Mouse (Mus musculus) CH12.LX (cell line): ENCODE measurements at regions not wholly inside any gene's neighbourhood (a gene's known extent, or its start where the extent isn't known, plus 50 kb on each side); places are given as distances from the start of the nearest gene placed in this dataset.

Experiments
- DNase-seq: peaks from one replicate; pipeline ENCODE4 v3.0.0-alpha.2; 2013; ENCODE audit errors: extremely low read depth
- H3K27ac ChIP-seq: 2 replicates; pipeline ENCODE4 v1.5.1; 2012; ENCODE audit warnings: low read depth, mild to moderate bottlenecking, control low read depth, moderate library complexity; ENCODE audit not compliant: insufficient read depth
- H3K27me3 ChIP-seq: replicated peaks from 2 replicates; pipeline ENCODE3; 2012; ENCODE audit warnings: inconsistent platforms
- H3K36me3 ChIP-seq, 2 experiments: replicated peaks in 1 of 2; 2 replicates each; pipeline versions ENCODE3 to v1.6.1; 2012; ENCODE audit warnings: inconsistent platforms in 1 of 2, low read length in 1 of 2, mild to moderate bottlenecking in 1 of 2, mixed read lengths in 1 of 2, moderate library complexity in 1 of 2; ENCODE audit not compliant: control insufficient read depth in 1 of 2, insufficient read depth in 1 of 2
- H3K4me1 ChIP-seq, 2 experiments: 2 replicates each; pipeline ENCODE4 v1.6.1; 2012; ENCODE audit warnings: inconsistent platforms in 1 of 2, moderate library complexity in 1 of 2; ENCODE audit not compliant: insufficient read depth in 2 of 2, control insufficient read depth in 1 of 2
- H3K4me2 ChIP-seq: 2 replicates; pipeline ENCODE4 v1.6.1; 2012; ENCODE audit warnings: low read depth, mild to moderate bottlenecking, control low read depth; ENCODE audit not compliant: poor library complexity, insufficient read depth, severe bottlenecking
- H3K4me3 ChIP-seq, 3 experiments: fragments of 150-350 bp in 1 of 3; sonication (generic) in 1 of 3; replicated peaks in 1 of 3; 2 replicates each; pipeline versions ENCODE3 to v1.5.1; 2011 to 2012; ENCODE audit warnings: low read depth in 2 of 3, low read length in 2 of 3, mild to moderate bottlenecking in 2 of 3, moderate library complexity in 2 of 3, control low read depth in 1 of 3, improper control_type of control experiment in 1 of 3, inconsistent platforms in 1 of 3, mixed read lengths in 1 of 3; ENCODE audit not compliant: poor library complexity in 1 of 3
- H3K79me2 ChIP-seq: replicated peaks from 2 replicates; pipeline ENCODE4 v1.6.1; 2012; ENCODE audit warnings: mild to moderate bottlenecking, moderate library complexity; ENCODE audit not compliant: control insufficient read depth, poor library complexity, insufficient read depth, severe bottlenecking; ENCODE audit errors: extremely low read depth
- H3K9ac ChIP-seq: 2 replicates; pipeline ENCODE4 v1.6.1; 2012; ENCODE audit warnings: low read depth, mild to moderate bottlenecking, control low read depth, moderate library complexity; ENCODE audit not compliant: insufficient read depth
- H3K9me3 ChIP-seq: replicated peaks from 2 replicates; pipeline ENCODE3; 2012; ENCODE audit warnings: low read length, inconsistent platforms, mixed read lengths
- CHD1 ChIP-seq: IDR thresholded peaks from 2 replicates; pipeline ENCODE4 v1.6.1; 2012; ENCODE audit warnings: low read depth, low read length, improper control_type of control experiment, inconsistent platforms
- E2F4 ChIP-seq: IDR thresholded peaks from 2 replicates; pipeline ENCODE4 v1.6.1; 2011; ENCODE audit warnings: low read depth, low read length, improper control_type of control experiment; ENCODE audit not compliant: insufficient replicate concordance
- ELF1 ChIP-seq: IDR thresholded peaks from 2 replicates; pipeline ENCODE4 v1.6.1; 2014; ENCODE audit warnings: low read depth, mild to moderate bottlenecking, inconsistent platforms, low read length, improper control_type of control experiment
- GABPA ChIP-seq: IDR thresholded peaks from 2 replicates; pipeline ENCODE4 v1.6.1; 2012; ENCODE audit warnings: low read depth, low read length, improper control_type of control experiment, inconsistent platforms; ENCODE audit not compliant: insufficient replicate concordance
- HCFC1 ChIP-seq: IDR thresholded peaks from 2 replicates; pipeline ENCODE4 v1.6.1; 2012; ENCODE audit warnings: low read depth, mild to moderate bottlenecking, inconsistent platforms, low read length, improper control_type of control experiment
- MEF2A ChIP-seq: IDR thresholded peaks from 2 replicates; pipeline ENCODE4 v1.6.1; 2014; ENCODE audit warnings: low read depth, mild to moderate bottlenecking, inconsistent platforms, low read length, improper control_type of control experiment, borderline replicate concordance
- PAX5 ChIP-seq: IDR thresholded peaks from 2 replicates; pipeline ENCODE4 v1.6.1; 2012; ENCODE audit warnings: low read length, inconsistent platforms, mixed read lengths
- RCOR1 ChIP-seq: conservative IDR thresholded peaks from 2 replicates; pipeline ENCODE4 v1.6.1; 2012; ENCODE audit warnings: low read depth, mild to moderate bottlenecking, inconsistent platforms, low read length, improper control_type of control experiment
- SIN3A ChIP-seq: IDR thresholded peaks from 2 replicates; pipeline ENCODE4 v1.6.1; 2012; ENCODE audit warnings: low read length, improper control_type of control experiment, inconsistent platforms
- SMC3 ChIP-seq: IDR thresholded peaks from 2 replicates; pipeline ENCODE4 v1.6.1; 2011; ENCODE audit warnings: low read depth, low read length, improper control_type of control experiment
- UBTF ChIP-seq: IDR thresholded peaks from 2 replicates; pipeline ENCODE4 v1.6.1; 2012; ENCODE audit warnings: low read depth, mild to moderate bottlenecking, inconsistent platforms, low read length, improper control_type of control experiment, moderate library complexity
- dilution Hi-C: fragments of 300-500 bp; cut with MboI; formaldehyde crosslinking; loops from 2 replicates; pipeline ENCODE4 v1.14.3; 2020; ENCODE audit warnings: low sequenced_read_pairs; ENCODE audit not compliant: extremely low pct_unique_long_range_greater_than_20kb, extremely low pct_ligation_motif_present
- in situ Hi-C: fragments of 300-500 bp; cut with MboI; formaldehyde crosslinking; loops from 3 replicates; pipeline ENCODE4 v1.14.3; 2019; ENCODE audit warnings: low sequenced_read_pairs, low pct_ligation_motif_present, low pct_unique_long_range_greater_than_20kb, mixed read lengths

DNA sequence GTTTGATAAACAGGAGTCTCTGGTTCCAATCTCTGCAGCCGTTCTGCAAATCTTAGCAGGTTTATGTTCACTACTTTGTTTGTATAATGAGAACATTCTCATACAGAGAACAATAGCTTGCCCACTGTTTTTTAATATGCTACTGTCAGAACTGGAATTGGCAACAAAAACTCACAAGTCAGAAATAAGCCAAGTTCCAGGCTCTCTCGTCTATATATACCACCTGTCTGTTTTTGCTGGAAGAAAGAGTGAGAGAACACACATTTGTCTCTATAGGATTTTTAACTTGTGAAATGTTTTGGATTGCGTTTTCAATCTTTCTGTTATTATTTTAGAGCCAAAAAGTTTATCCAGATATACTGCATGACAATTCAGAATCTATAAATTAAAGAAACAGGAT is 349.3 kb upstream of the Manea start:
- peaks cover 0 to 9% of the 10 kb centered on the region in 2 experiments; a peak in 1 of 4 replicates for H3K4me1 ChIP-seq
- H3K36me3 ChIP-seq = no peaks in the 10 kb centered on the region
- no peaks in the 10 kb centered on the region for H3K27me3 ChIP-seq
- no peak overlapping the region for H3K9ac ChIP-seq
- H3K4me2 ChIP-seq = no peak overlapping the region
- no peak overlapping the region for H3K27ac ChIP-seq
- H3K9me3 ChIP-seq = no peaks in the 10 kb centered on the region
- dilution Hi-C loops = no loop called here
- TF ChIP-seq CHD1 (no peak), UBTF (no peak), E2F4 (no peak), MEF2A (no peak), ELF1 (no peak), HCFC1 (no peak), GABPA (no peak), RCOR1 (no peak), SMC3 (no peak), SIN3A (no peak), PAX5 (no peak)
- in situ Hi-C loops = no loop called here
- no peak overlapping the region for H3K4me3 ChIP-seq
- H3K79me2 ChIP-seq = no peaks in the 10 kb centered on the region
- DNase-seq = no peak
